Mouse (Mus musculus) lung, embryonic 14.5 days (tissue): ENCODE data around the gene Baz1a. TPM values are rescaled to one million over a fixed set of nuclear protein-coding genes. Genes with fewer than 3 reads are reported as not detected.

Source experiments
- ATAC-seq: fragments of 200-750 bp; cut with Nextera tagmentation; 2 replicates; pipeline ENCODE4 v1.8.0; 2017; ENCODE audit warnings: mild to moderate bottlenecking, moderate TSS enrichment, moderate library complexity; ENCODE audit not compliant: insufficient read depth
- DNase-seq: peaks from one replicate; pipeline ENCODE4 v3.0.0-alpha.2; 2015
- H3K27ac ChIP-seq: fragments of 300-500 bp; sonication (generic); 2 replicates; pipeline ENCODE4 v1.5.1; 2014; ENCODE audit warnings: low read depth, mild to moderate bottlenecking, moderate library complexity
- H3K27me3 ChIP-seq: fragments of 300-500 bp; sonication (generic); 2 replicates; pipeline ENCODE4 v1.6.1; 2014; ENCODE audit warnings: low read length, control low read depth; ENCODE audit not compliant: insufficient read depth
- H3K36me3 ChIP-seq: fragments of 300-500 bp; sonication (generic); 2 replicates; pipeline ENCODE4 v1.6.1; 2014; ENCODE audit warnings: control low read depth; ENCODE audit not compliant: insufficient read depth
- H3K4me1 ChIP-seq: fragments of 300-500 bp; sonication (generic); 2 replicates; pipeline ENCODE4 v1.6.1; 2014; ENCODE audit warnings: antibody characterized with exemption, control low read depth; ENCODE audit not compliant: insufficient read depth
- H3K4me2 ChIP-seq: fragments of 300-500 bp; sonication (generic); 2 replicates; pipeline ENCODE4 v1.6.1; 2014; ENCODE audit warnings: mild to moderate bottlenecking
- H3K4me3 ChIP-seq: fragments of 300-500 bp; sonication (generic); 2 replicates; pipeline ENCODE4 v1.5.1; 2014; ENCODE audit warnings: low read depth, low read length
- H3K9ac ChIP-seq: fragments of 300-500 bp; sonication (generic); 2 replicates; pipeline ENCODE4 v1.6.1; 2014
- H3K9me3 ChIP-seq: fragments of 300-500 bp; sonication (generic); 2 replicates; pipeline ENCODE4 v1.6.1; 2016; ENCODE audit warnings: low read depth, low read length, control low read depth
- CTCF ChIP-seq: IDR thresholded peaks from 2 replicates; pipeline ENCODE4 v1.5.1; 2016; ENCODE audit warnings: antibody characterized with exemption, low read depth
- WGBS: fragments of 180-500 bp; shearing (Covaris S2); extraction: QIAGEN DNeasy Blood & Tissue Kit; methylation state at CpG from one replicate; pipeline ENCODE4 v1.1.7; 2014; 5-methylcytosine and 5-hydroxymethylcytosine counted together
- polyA plus RNA-seq: library from polyadenylated mRNA; unstranded; fragments of >200 nt; fragmentation: Nextera tagmentation; extraction: Ambion mirVana; gene quantifications from 2 replicates; pipeline ENCODE4 v1.2.1, GENCODE M21; 2014

Gene Baz1a
- polyA plus RNA-seq, 1 experiment from 2014 or later: 23.9 TPM

GRCm38 (mm10) chr12:55027088-55027487 lies 12.9 kb upstream of the Baz1a start:
- Histone ChIP-seq H3K36me3 (no peaks in the 10 kb centered on the region), H3K27ac (no peak overlapping the region), H3K9me3 (no peaks in the 10 kb centered on the region), H3K4me3 (no peak overlapping the region), H3K9ac (no peak overlapping the region), H3K4me1 (no peaks in the 10 kb centered on the region), H3K27me3 (no peaks in the 10 kb centered on the region), H3K4me2 (no peak overlapping the region)
- no peak for ATAC-seq
- no peak for DNase-seq
- no peak for TF ChIP-seq CTCF
- WGBS: 12% methylated on average over 3 of the region's 3 CpGs

GRCm38 (mm10) chr12:55023284-55023683 lies 9.1 kb upstream of the Baz1a start:
- no peak for TF ChIP-seq CTCF
- WGBS: 68% methylated on average over 2 of the region's 2 CpGs
- no peak overlapping the region for H3K4me3 ChIP-seq
- no peaks in the 10 kb centered on the region for H3K36me3 ChIP-seq
- no peak overlapping the region for H3K9ac ChIP-seq
- no peak overlapping the region for H3K4me2 ChIP-seq
- H3K4me1 ChIP-seq: no peaks in the 10 kb centered on the region
- ATAC-seq: no peak
- H3K9me3 ChIP-seq: no peaks in the 10 kb centered on the region
- no peaks in the 10 kb centered on the region for H3K27me3 ChIP-seq
- peak; percentile 26 for DNase-seq
- H3K27ac ChIP-seq: no peak overlapping the region

- no peak overlapping the region for H3K4me2 ChIP-seq
- no peak overlapping the region for H3K9ac ChIP-seq
- no peaks in the 10 kb centered on the region for H3K36me3 ChIP-seq
- DNase-seq (no peak), ATAC-seq (no peak)
- no peak overlapping the region for H3K27ac ChIP-seq
- H3K4me1 ChIP-seq: no peaks in the 10 kb centered on the region
- TF ChIP-seq CTCF: no peak
- no peak overlapping the region for H3K4me3 ChIP-seq
- no peaks in the 10 kb centered on the region for H3K9me3 ChIP-seq
- H3K27me3 ChIP-seq: no peaks in the 10 kb centered on the region
- WGBS: 81% methylated on average over 7 of the region's 7 CpGs
Measured at GRCm38 (mm10) chr12:55019421-55019877, 5.3 kb upstream of the Baz1a start.

GRCm38 (mm10) chr12:55017119-55017721 lies 3.1 kb upstream of the Baz1a start:
- no peak for TF ChIP-seq CTCF
- WGBS: 73% methylated on average over 9 of the region's 9 CpGs
- ATAC-seq: no peak

GRCm38 (mm10) chr12:55016339-55017118 lies 2.4 kb upstream of the Baz1a start:
- Histone ChIP-seq H3K9me3 (no peaks in the 10 kb centered on the region), H3K36me3 (no peaks in the 10 kb centered on the region), H3K4me3 (no peak overlapping the region), H3K4me1 (no peaks in the 10 kb centered on the region), H3K27ac (no peak overlapping the region), H3K9ac (no peak overlapping the region), H3K27me3 (no peaks in the 10 kb centered on the region), H3K4me2 (no peak overlapping the region)
- TF ChIP-seq CTCF: no peak
- WGBS: 75% methylated on average over 8 of the region's 8 CpGs
- DNase-seq: no peak
- ATAC-seq: no peak

More at GRCm38 (mm10) chr12:55017119-55017721, 3.1 kb upstream of the Baz1a start:
- no peaks in the 10 kb centered on the region for H3K9me3 ChIP-seq
- H3K27me3 ChIP-seq: no peaks in the 10 kb centered on the region
- no peak overlapping the region for H3K4me3 ChIP-seq
- no peaks in the 10 kb centered on the region for H3K36me3 ChIP-seq
- DNase-seq: no peak
- no peaks in the 10 kb centered on the region for H3K4me1 ChIP-seq
- H3K9ac ChIP-seq: no peak overlapping the region
- no peak overlapping the region for H3K27ac ChIP-seq
- no peak overlapping the region for H3K4me2 ChIP-seq

GRCm38 (mm10) chr12:55015428-55015827 lies 1.3 kb upstream of the Baz1a start:
- DNase-seq (no peak), ATAC-seq (no peak)
- 74% methylated on average over 5 of the region's 5 CpGs for WGBS
- Histone ChIP-seq H3K4me1 (no peaks in the 10 kb centered on the region), H3K27me3 (no peaks in the 10 kb centered on the region), H3K4me3 (no peak overlapping the region), H3K9me3 (no peaks in the 10 kb centered on the region), H3K36me3 (no peaks in the 10 kb centered on the region), H3K4me2 (no peak overlapping the region), H3K9ac (no peak overlapping the region), H3K27ac (no peak overlapping the region)
- no peak for TF ChIP-seq CTCF

GRCm38 (mm10) chr12:55013031-55013430 lies 1.1 kb downstream of the Baz1a start:
- Histone ChIP-seq H3K4me1 (no peaks in the 10 kb centered on the region), H3K4me2 (no peak overlapping the region), H3K9me3 (no peaks in the 10 kb centered on the region), H3K36me3 (no peaks in the 10 kb centered on the region), H3K27ac (no peak overlapping the region), H3K27me3 (no peaks in the 10 kb centered on the region), H3K4me3 (no peak overlapping the region), H3K9ac (no peak overlapping the region)
- ATAC-seq (no peak), DNase-seq (no peak)
- 85% methylated on average over 1 of the region's 1 CpGs for WGBS
- no peak for TF ChIP-seq CTCF
